Mouse (Mus musculus) kidney, postnatal 0 days (tissue): ENCODE results near the gene Acadsb. TPM values are rescaled to one million over a fixed set of nuclear protein-coding genes. Genes with fewer than 3 reads are reported as not detected.
"Not testable (repeated sequence)": the region's sequence is repeated elsewhere in the genome, so short reads cannot be mapped to it uniquely, and the experiment has no call there.

Source experiments
- ATAC-seq: fragments of 200-750 bp; cut with Nextera tagmentation; replicated peaks from 2 replicates; pipeline ENCODE4 v1.8.0; 2017; ENCODE audit warnings: low read depth, moderate number of reproducible peaks, moderate TSS enrichment, moderate library complexity; ENCODE audit not compliant: low FRiP score
- DNase-seq: peaks from one replicate; pipeline ENCODE4 v3.0.0-alpha.2; 2016; ENCODE audit warnings: low spot score
- H3K27ac ChIP-seq: fragments of 300-500 bp; sonication (generic); 2 replicates; pipeline ENCODE4 v1.5.1; 2014; ENCODE audit warnings: mild to moderate bottlenecking
- H3K27me3 ChIP-seq: fragments of 300-500 bp; sonication (generic); 2 replicates; pipeline ENCODE4 v1.6.1; 2014; ENCODE audit warnings: low read length, mixed read lengths; ENCODE audit not compliant: insufficient read depth
- H3K36me3 ChIP-seq: fragments of 300-500 bp; sonication (generic); 2 replicates; pipeline ENCODE4 v1.6.1; 2014; ENCODE audit warnings: low read length, mixed read lengths; ENCODE audit not compliant: insufficient read depth
- H3K4me1 ChIP-seq: fragments of 300-500 bp; sonication (generic); replicated peaks from 2 replicates; pipeline ENCODE4 v1.6.1; 2014; ENCODE audit warnings: antibody characterized with exemption, low read length, mixed read lengths; ENCODE audit not compliant: insufficient read depth
- H3K4me2 ChIP-seq: fragments of 300-500 bp; sonication (generic); 2 replicates; pipeline ENCODE4 v1.6.1; 2014; ENCODE audit warnings: mild to moderate bottlenecking, low read length, moderate library complexity, mixed read lengths
- H3K4me3 ChIP-seq: fragments of 300-500 bp; sonication (generic); replicated peaks from 2 replicates; pipeline ENCODE4 v1.5.1; 2014; ENCODE audit warnings: low read depth, low read length
- H3K9ac ChIP-seq: fragments of 300-500 bp; sonication (generic); 2 replicates; pipeline ENCODE4 v1.6.1; 2014; ENCODE audit warnings: low read depth, low read length
- H3K9me3 ChIP-seq: fragments of 300-500 bp; sonication (generic); replicated peaks from 2 replicates; pipeline ENCODE4 v1.6.1; 2016; ENCODE audit warnings: low read length, inconsistent platforms, mixed read lengths
- CTCF ChIP-seq: IDR thresholded peaks from 2 replicates; pipeline ENCODE4 v1.5.1; 2016; ENCODE audit warnings: antibody characterized with exemption, low read depth, mild to moderate bottlenecking, moderate library complexity
- WGBS: fragments of 180-500 bp; shearing (Covaris S2); extraction: QIAGEN DNeasy Blood & Tissue Kit; methylation state at CpG from one replicate; pipeline ENCODE4 v1.1.7; 2014; 5-methylcytosine and 5-hydroxymethylcytosine counted together
- polyA plus RNA-seq: library from polyadenylated mRNA; unstranded; fragments of >200 nt; fragmentation: Nextera tagmentation; extraction: Ambion mirVana; gene quantifications from 2 replicates; pipeline ENCODE4 v1.2.1, GENCODE M21; 2015

Acadsb gene
- polyA plus RNA-seq, 1 experiment from 2014 or later, result 101 TPM

DNA sequence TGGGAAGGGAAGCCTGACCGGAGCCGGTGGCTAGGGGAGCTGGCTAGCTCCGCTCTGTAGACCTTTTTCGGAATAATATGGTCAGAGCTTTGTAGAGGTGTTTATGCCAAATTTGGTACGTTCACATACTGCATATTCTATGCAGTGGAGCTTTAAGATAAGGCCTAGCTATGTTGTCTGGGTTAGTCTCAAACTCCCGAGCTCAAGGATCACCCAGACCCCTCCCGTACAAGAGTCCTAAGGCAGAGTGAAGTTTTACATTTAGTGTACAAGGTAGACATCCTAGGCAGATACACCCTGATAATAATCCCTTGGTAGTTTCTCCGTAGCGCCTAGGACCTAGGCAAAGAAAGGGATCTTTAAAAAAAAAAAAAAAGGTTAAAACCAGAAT, 38.9 kb upstream of the Acadsb start:
- Histone ChIP-seq H3K9ac (peak overlapping the region; percentile 69), H3K36me3 (0 out of 2 replicates have a peak, but pooled peaks cover 3% of the 10 kb centered on the region), H3K27ac (peak overlapping the region; percentile 94), H3K9me3 (no peaks in the 10 kb centered on the region), H3K4me3 (peak overlapping the region; percentile 67), H3K4me1 (no peaks in the 10 kb centered on the region), H3K4me2 (peak overlapping the region; percentile 82), H3K27me3 (no peaks in the 10 kb centered on the region)
- TF ChIP-seq CTCF, result no peak
- WGBS, result 7% methylated on average over 9 of the region's 9 CpGs
- DNase-seq, result no peak
- no peak for ATAC-seq

- ATAC-seq (no peak), DNase-seq (peak; percentile 15)
- H3K4me1 ChIP-seq, result no peaks in the 10 kb centered on the region
- no peaks in the 10 kb centered on the region for H3K9me3 ChIP-seq
- 0 out of 2 replicates have a peak overlapping the region, but pooled peaks have one; percentile 94 for H3K27ac ChIP-seq
- peak overlapping the region; percentile 67 for H3K4me3 ChIP-seq
- H3K4me2 ChIP-seq, result peak overlapping the region; percentile 82
- H3K9ac ChIP-seq, result peak overlapping the region; percentile 69
- no peaks in the 10 kb centered on the region for H3K27me3 ChIP-seq
- 70% methylated on average over 9 of the region's 9 CpGs for WGBS
- peak; percentile 39 for TF ChIP-seq CTCF
- H3K36me3 ChIP-seq, result 0 out of 2 replicates have a peak, but pooled peaks cover 3% of the 10 kb centered on the region
These were observed 38.3 kb upstream of the Acadsb start for GRCm38 (mm10) chr7:131371880-131372651.

- WGBS, result 76% methylated on average over 6 of the region's 7 CpGs
- H3K4me2 ChIP-seq, H3K27me3 ChIP-seq, H3K9me3 ChIP-seq, H3K4me1 ChIP-seq, H3K9ac ChIP-seq, H3K4me3 ChIP-seq, H3K27ac ChIP-seq, DNase-seq, ATAC-seq: not testable (repeated sequence)
- H3K36me3 ChIP-seq, result peaks cover 22% of the 10 kb centered on the region
These were observed 18.6 kb upstream of the Acadsb start for GRCm38 (mm10) chr7:131391761-131392160.

- Histone ChIP-seq H3K9me3 (no peaks in the 10 kb centered on the region), H3K4me2 (peak overlapping the region; percentile 81), H3K27me3 (no peaks in the 10 kb centered on the region), H3K36me3 (no peaks in the 10 kb centered on the region), H3K9ac (peak overlapping the region; percentile 94), H3K27ac (peak overlapping the region; percentile 86; the same call in 1 of the 2 replicates), H3K4me3 (peak overlapping the region; percentile 81), H3K4me1 (peaks cover 11% of the 10 kb centered on the region)
- ATAC-seq (no peak), DNase-seq (peak; percentile 49)
- WGBS, result 3% methylated on average over 16 of the region's 16 CpGs
- TF ChIP-seq CTCF, result no peak
These were observed 947 bp upstream of the Acadsb start for GRCm38 (mm10) chr7:131409321-131409987.

- H3K36me3 ChIP-seq, result no peaks in the 10 kb centered on the region
- peak overlapping the region; percentile 94 for H3K9ac ChIP-seq
- ATAC-seq (peak; percentile 67), DNase-seq (peak; percentile 22)
- H3K4me1 ChIP-seq, result peaks cover 11% of the 10 kb centered on the region
- WGBS, result under 1% methylated on average over 38 of the region's 38 CpGs
- H3K27ac ChIP-seq, result peak overlapping the region; percentile 86
- H3K9me3 ChIP-seq, result no peaks in the 10 kb centered on the region
- H3K27me3 ChIP-seq, result no peaks in the 10 kb centered on the region
- H3K4me3 ChIP-seq, result peak overlapping the region; percentile 81
- TF ChIP-seq CTCF, result no peak; the same call in 1 of the 2 replicates
- H3K4me2 ChIP-seq, result peak overlapping the region; percentile 81
These were observed 414 bp upstream of the Acadsb start for GRCm38 (mm10) chr7:131409988-131410385.

DNA sequence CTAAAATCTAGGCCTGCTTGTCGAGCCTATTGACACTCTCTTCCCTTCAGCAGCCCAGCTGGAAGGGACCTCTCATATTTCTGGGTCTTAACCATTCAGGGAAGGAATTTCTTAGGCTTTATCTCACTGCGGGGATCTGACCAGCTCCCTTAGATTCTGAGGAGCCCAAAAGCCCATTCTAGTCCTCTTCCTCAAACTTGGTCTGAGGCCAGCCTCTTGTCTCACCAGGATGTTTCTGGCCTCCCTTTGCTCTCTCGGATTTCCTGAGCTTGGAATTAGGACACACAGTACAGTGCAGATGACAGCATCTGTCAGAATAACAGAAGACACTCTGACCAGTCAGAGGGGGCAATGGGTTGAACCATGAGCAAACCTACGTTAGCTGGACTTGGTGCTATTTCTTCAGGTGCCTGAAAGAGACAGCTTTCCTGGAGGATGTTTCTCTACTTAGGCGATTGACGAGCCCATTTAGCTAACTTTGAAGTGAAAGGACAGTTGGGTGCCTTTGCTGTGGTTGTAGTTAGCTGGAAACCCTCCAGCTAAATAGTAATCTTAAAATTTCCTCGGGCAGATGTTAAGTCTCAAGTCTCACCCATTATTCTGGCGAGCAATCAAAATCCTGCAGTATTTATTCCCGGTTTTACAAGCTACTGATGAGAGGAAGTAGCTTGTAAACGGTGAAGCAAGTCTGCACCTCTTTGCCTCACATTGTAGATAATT, 980 bp downstream of the Acadsb start:
- Histone ChIP-seq H3K9me3 (no peaks in the 10 kb centered on the region), H3K27me3 (no peaks in the 10 kb centered on the region), H3K4me1 (peaks cover 11% of the 10 kb centered on the region), H3K36me3 (no peaks in the 10 kb centered on the region), H3K9ac (peak overlapping the region; percentile 75), H3K27ac (peak overlapping the region; percentile 86), H3K4me3 (peak overlapping the region; percentile 81), H3K4me2 (peak overlapping the region; percentile 81)
- no peak for ATAC-seq
- no peak for TF ChIP-seq CTCF
- 10% methylated on average over 10 of the region's 10 CpGs for WGBS
- DNase-seq, result peak; percentile 55
